Mouse (Mus musculus) brain, embryonic 14.5 days (tissue): ENCODE results near the gene Lpin2.

ENCODE experiments used
- CTCF ChIP-seq: fragments of 200-500 bp; IDR thresholded peaks from 2 replicates; pipeline ENCODE4 v1.5.1; 2012; ENCODE audit warnings: inconsistent platforms, mild to moderate bottlenecking, moderate library complexity, borderline replicate concordance; ENCODE audit not compliant: insufficient read depth, insufficient read length; ENCODE audit errors: extremely low read depth
- POLR2A ChIP-seq: fragments of 200-500 bp; IDR thresholded peaks from 2 replicates; pipeline ENCODE4 v1.6.1; 2012; ENCODE audit warnings: mild to moderate bottlenecking, inconsistent platforms, borderline replicate concordance; ENCODE audit not compliant: poor library complexity, insufficient read depth, insufficient read length, severe bottlenecking; ENCODE audit errors: extremely low read depth

- no peak for TF ChIP-seq POLR2A
- no peak for TF ChIP-seq CTCF
Measured at GRCm38 (mm10) chr17:71224521-71224920, 42.2 kb downstream of the Lpin2 start.
